Mouse (Mus musculus): Measurements from ENCODE around the gene Bckdhb.
A peak's percentile ranks its signal among the peaks of the same experiment; 100 is the strongest.
"Not testable (repeated sequence)": the region's sequence is repeated elsewhere in the genome, so short reads cannot be mapped to it uniquely, and the experiment has no call there.

Bckdhb gene

GRCm38 (mm10) chr9:84011146-84011545, 86.2 kb downstream of the Bckdhb start:
- H3K27me3 ChIP-seq (ENCODE audit: control insufficient read depth, insufficient read depth, low read length, poor library complexity, severe bottlenecking) = no peaks in the 10 kb centered on the region
- H3K36me3 ChIP-seq (ENCODE audit: control insufficient read depth, insufficient read depth, low read length, poor library complexity, severe bottlenecking) = no peaks in the 10 kb centered on the region
- no peak for DNase-seq (ENCODE audit: low read depth, low spot score)

GRCm38 (mm10) chr9:84018141-84018540, 93.2 kb downstream of the Bckdhb start:
- H3K36me3 ChIP-seq (ENCODE audit: control insufficient read depth, insufficient read depth, low read length, poor library complexity, severe bottlenecking); DNase-seq (ENCODE audit: low read depth, low spot score); H3K27me3 ChIP-seq (ENCODE audit: control insufficient read depth, insufficient read depth, low read length, poor library complexity, severe bottlenecking): not testable (repeated sequence)

- peak; percentile 71 for DNase-seq (ENCODE audit: low read depth, low spot score)
- no peaks in the 10 kb centered on the region for H3K36me3 ChIP-seq (ENCODE audit: control insufficient read depth, insufficient read depth, low read length, poor library complexity, severe bottlenecking)
- H3K27me3 ChIP-seq (ENCODE audit: control insufficient read depth, insufficient read depth, low read length, poor library complexity, severe bottlenecking) = no peaks in the 10 kb centered on the region
Measured at GRCm38 (mm10) chr9:84019627-84020026, 94.7 kb downstream of the Bckdhb start.

GRCm38 (mm10) chr9:84021189-84021588, 96.2 kb downstream of the Bckdhb start:
- no peaks in the 10 kb centered on the region for H3K36me3 ChIP-seq (ENCODE audit: control insufficient read depth, insufficient read depth, low read length, poor library complexity, severe bottlenecking)
- no peak for DNase-seq (ENCODE audit: low read depth, low spot score)
- no peaks in the 10 kb centered on the region for H3K27me3 ChIP-seq (ENCODE audit: control insufficient read depth, insufficient read depth, low read length, poor library complexity, severe bottlenecking)

- no peaks in the 10 kb centered on the region for H3K36me3 ChIP-seq (ENCODE audit: control insufficient read depth, insufficient read depth, low read length, poor library complexity, severe bottlenecking)
- peak; percentile 67 for DNase-seq (ENCODE audit: low read depth, low spot score)
- H3K27me3 ChIP-seq (ENCODE audit: control insufficient read depth, insufficient read depth, low read length, poor library complexity, severe bottlenecking) = no peaks in the 10 kb centered on the region
Measured at GRCm38 (mm10) chr9:84028120-84028519, 103.2 kb downstream of the Bckdhb start.

GRCm38 (mm10) chr9:84030691-84031290, 105.8 kb downstream of the Bckdhb start:
- no peak for DNase-seq (ENCODE audit: low read depth, low spot score)
- Histone ChIP-seq H3K36me3 (ENCODE audit: control insufficient read depth, insufficient read depth, low read length, poor library complexity, severe bottlenecking) (no peaks in the 10 kb centered on the region), H3K27me3 (ENCODE audit: control insufficient read depth, insufficient read depth, low read length, poor library complexity, severe bottlenecking) (no peaks in the 10 kb centered on the region)

GRCm38 (mm10) chr9:84031406-84031805, 106.5 kb downstream of the Bckdhb start:
- H3K27me3 ChIP-seq (ENCODE audit: control insufficient read depth, insufficient read depth, low read length, poor library complexity, severe bottlenecking) = no peaks in the 10 kb centered on the region
- DNase-seq (ENCODE audit: low read depth, low spot score) = no peak
- H3K36me3 ChIP-seq (ENCODE audit: control insufficient read depth, insufficient read depth, low read length, poor library complexity, severe bottlenecking) = no peaks in the 10 kb centered on the region

- Histone ChIP-seq H3K27me3 (ENCODE audit: control insufficient read depth, insufficient read depth, low read length, poor library complexity, severe bottlenecking) (no peaks in the 10 kb centered on the region), H3K36me3 (ENCODE audit: control insufficient read depth, insufficient read depth, low read length, poor library complexity, severe bottlenecking) (no peaks in the 10 kb centered on the region)
- no peak for DNase-seq (ENCODE audit: low read depth, low spot score)
Measured at GRCm38 (mm10) chr9:84032669-84033341, 107.9 kb downstream of the Bckdhb start.

GRCm38 (mm10) chr9:84036046-84036445, 111.1 kb downstream of the Bckdhb start:
- no peaks in the 10 kb centered on the region for H3K27me3 ChIP-seq (ENCODE audit: control insufficient read depth, insufficient read depth, low read length, poor library complexity, severe bottlenecking)
- no peak for DNase-seq (ENCODE audit: low read depth, low spot score)
- H3K36me3 ChIP-seq (ENCODE audit: control insufficient read depth, insufficient read depth, low read length, poor library complexity, severe bottlenecking) = no peaks in the 10 kb centered on the region

GRCm38 (mm10) chr9:84037224-84037623, 112.3 kb downstream of the Bckdhb start:
- H3K27me3 ChIP-seq (ENCODE audit: control insufficient read depth, insufficient read depth, low read length, poor library complexity, severe bottlenecking) = no peaks in the 10 kb centered on the region
- DNase-seq (ENCODE audit: low read depth, low spot score) = no peak
- H3K36me3 ChIP-seq (ENCODE audit: control insufficient read depth, insufficient read depth, low read length, poor library complexity, severe bottlenecking) = no peaks in the 10 kb centered on the region

GRCm38 (mm10) chr9:84038946-84039345, 114.0 kb downstream of the Bckdhb start:
- Histone ChIP-seq H3K27me3 (ENCODE audit: control insufficient read depth, insufficient read depth, low read length, poor library complexity, severe bottlenecking) (no peaks in the 10 kb centered on the region), H3K36me3 (ENCODE audit: control insufficient read depth, insufficient read depth, low read length, poor library complexity, severe bottlenecking) (no peaks in the 10 kb centered on the region)
- peak; percentile 15 for DNase-seq (ENCODE audit: low read depth, low spot score)

- no peak for DNase-seq (ENCODE audit: low read depth, low spot score)
- no peaks in the 10 kb centered on the region for H3K27me3 ChIP-seq (ENCODE audit: control insufficient read depth, insufficient read depth, low read length, poor library complexity, severe bottlenecking)
- no peaks in the 10 kb centered on the region for H3K36me3 ChIP-seq (ENCODE audit: control insufficient read depth, insufficient read depth, low read length, poor library complexity, severe bottlenecking)
Measured at GRCm38 (mm10) chr9:84040376-84040775, 115.4 kb downstream of the Bckdhb start.

- Histone ChIP-seq H3K36me3 (ENCODE audit: control insufficient read depth, insufficient read depth, low read length, poor library complexity, severe bottlenecking) (no peaks in the 10 kb centered on the region), H3K27me3 (ENCODE audit: control insufficient read depth, insufficient read depth, low read length, poor library complexity, severe bottlenecking) (no peaks in the 10 kb centered on the region; the same call in 1 of the 2 replicates)
- no peak for DNase-seq (ENCODE audit: low read depth, low spot score)
Measured at GRCm38 (mm10) chr9:84041631-84042277, 116.8 kb downstream of the Bckdhb start.

GRCm38 (mm10) chr9:84042539-84042938, 117.6 kb downstream of the Bckdhb start:
- Histone ChIP-seq H3K27me3 (ENCODE audit: control insufficient read depth, insufficient read depth, low read length, poor library complexity, severe bottlenecking) (no peaks in the 10 kb centered on the region; the same call in 1 of the 2 replicates), H3K36me3 (ENCODE audit: control insufficient read depth, insufficient read depth, low read length, poor library complexity, severe bottlenecking) (no peaks in the 10 kb centered on the region)
- DNase-seq (ENCODE audit: low read depth, low spot score) = no peak

- Histone ChIP-seq H3K36me3 (ENCODE audit: control insufficient read depth, insufficient read depth, low read length, poor library complexity, severe bottlenecking) (no peaks in the 10 kb centered on the region), H3K27me3 (ENCODE audit: control insufficient read depth, insufficient read depth, low read length, poor library complexity, severe bottlenecking) (no peaks in the 10 kb centered on the region; the same call in 1 of the 2 replicates)
- DNase-seq (ENCODE audit: low read depth, low spot score) = no peak
Measured at GRCm38 (mm10) chr9:84044136-84044535, 119.2 kb downstream of the Bckdhb start.
